In the genomic region with DNA sequence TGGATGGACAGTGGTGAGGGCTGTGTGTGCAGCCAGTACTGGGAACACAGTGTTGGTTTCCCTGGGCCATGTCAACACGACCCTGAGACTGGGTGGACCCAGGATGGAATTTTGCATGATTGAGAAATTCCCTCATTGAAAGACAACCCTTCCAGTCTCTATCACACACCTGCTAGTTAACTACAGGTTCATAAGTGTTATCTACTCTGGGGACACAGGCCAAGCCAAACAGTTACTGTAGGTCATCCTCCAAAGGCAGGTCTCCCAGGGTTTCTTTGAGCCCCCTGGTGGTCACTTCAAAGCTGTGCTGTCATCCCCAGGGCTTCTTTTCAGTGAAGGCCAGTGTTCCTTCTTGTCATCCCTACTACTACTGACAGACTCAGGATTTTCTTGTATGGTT, we compare ENCODE assay signal across 10 mouse cellular contexts.
DNase-seq lines count a peak whose midpoint lies in the region; ATAC-seq lines count a peak whose summit lies in the region.
"Had no signal": no experiment of that assay in that cellular context is flagged by ENCODE, and none has a peak within 500 bp of the region (broad histone marks: within the 10 kb centered on the region; RNA-seq: fewer than 3 reads in every experiment).

No protein-coding gene starts in this region.

- H3K9ac ChIP-seq in hindbrain, embryonic 11.5 days (ENCODE audit: low read depth, low read length): no peak overlapping the region
- no peak overlapping the region for H3K9ac ChIP-seq in hindbrain, embryonic 16.5 days (ENCODE audit: low read depth, low read length)
- H3K9ac ChIP-seq: embryonic facial prominence, embryonic 13.5 days; neural tube, embryonic 12.5 days had no signal

- H3K4me2 ChIP-seq in hindbrain, embryonic 11.5 days (replicated peaks; ENCODE audit: low read depth, low read length): no peak overlapping the region
- no peak overlapping the region for H3K4me2 ChIP-seq in hindbrain, embryonic 16.5 days (ENCODE audit: low read length)
- H3K4me2 ChIP-seq: embryonic facial prominence, embryonic 13.5 days; neural tube, embryonic 12.5 days had no signal

- intact Hi-C loops in heart, postnatal 14 days (cut with DNase I): loop anchor here (2.0 to 5.0 kb wide), 2 partner anchors 170 to 220 kb away; no protein-coding TSS in a partner anchor

- DNase-seq in hindbrain, embryonic 11.5 days (ENCODE audit: low spot score): peak; percentile 31
- peak; percentile 5 for DNase-seq in urinary bladder, postnatal 25 days (ENCODE audit: low spot score)
- no peak for DNase-seq in urinary bladder, adult 18-20 months (ENCODE audit: low spot score in 2 of 2)
- DNase-seq in heart, postnatal 14 days: peak; percentile 17 to 42
- no peak for DNase-seq in right cerebral cortex, postnatal 25 days
- no peak for DNase-seq in cerebellum, adult 11-12 months
- DNase-seq in layer of hippocampus, adult 9-11 months: no peak

- 77% methylated on average over 1 of the region's 1 CpGs for WGBS in hindbrain, embryonic 11.5 days
- WGBS in hindbrain, embryonic 16.5 days: 95% methylated on average over 1 of the region's 1 CpGs

- no peak overlapping the region for H3K4me3 ChIP-seq in hindbrain, embryonic 11.5 days (ENCODE audit: low read depth, low read length)
- no peak overlapping the region for H3K4me3 ChIP-seq in hindbrain, embryonic 16.5 days (ENCODE audit: low read length)
- H3K4me3 ChIP-seq: embryonic facial prominence, embryonic 13.5 days; neural tube, embryonic 12.5 days had no signal

- ATAC-seq in hindbrain, embryonic 11.5 days (ENCODE audit: low FRiP score): no peak
- no peak for ATAC-seq in hindbrain, embryonic 16.5 days

- no peaks in the 10 kb centered on the region for H3K27me3 ChIP-seq in hindbrain, embryonic 11.5 days (ENCODE audit: control insufficient read depth, insufficient read depth, low read length)
- H3K27me3 ChIP-seq in hindbrain, embryonic 16.5 days (replicated peaks; ENCODE audit: control insufficient read depth, insufficient read depth, low read length): no peaks in the 10 kb centered on the region
- H3K27me3 ChIP-seq: embryonic facial prominence, embryonic 13.5 days; neural tube, embryonic 12.5 days had no signal

- no peaks in the 10 kb centered on the region for H3K36me3 ChIP-seq in hindbrain, embryonic 11.5 days (ENCODE audit: control insufficient read depth, insufficient read depth, low read length)
- H3K36me3 ChIP-seq in hindbrain, embryonic 16.5 days (ENCODE audit: control insufficient read depth, insufficient read depth, low read length): no peaks in the 10 kb centered on the region
- H3K36me3 ChIP-seq: embryonic facial prominence, embryonic 13.5 days; neural tube, embryonic 12.5 days had no signal

- no peak overlapping the region for H3K27ac ChIP-seq in hindbrain, embryonic 11.5 days (ENCODE audit: low read depth, low read length)
- no peak overlapping the region for H3K27ac ChIP-seq in hindbrain, embryonic 16.5 days (ENCODE audit: low read depth, low read length)
- H3K27ac ChIP-seq: embryonic facial prominence, embryonic 13.5 days; neural tube, embryonic 12.5 days had no signal

- H3K9me3 ChIP-seq in hindbrain, embryonic 11.5 days (ENCODE audit: control insufficient read depth, low read length): no peaks in the 10 kb centered on the region
- no peaks in the 10 kb centered on the region for H3K9me3 ChIP-seq in hindbrain, embryonic 16.5 days (ENCODE audit: control insufficient read depth, low read length)
- H3K9me3 ChIP-seq: embryonic facial prominence, embryonic 13.5 days; neural tube, embryonic 12.5 days had no signal

- no peaks in the 10 kb centered on the region for H3K4me1 ChIP-seq in hindbrain, embryonic 11.5 days (replicated peaks; ENCODE audit: control insufficient read depth, insufficient read depth, low read length)
- peaks cover 6% of the 10 kb centered on the region; the same call in 1 of the 2 replicates for H3K4me1 ChIP-seq in hindbrain, embryonic 16.5 days (ENCODE audit: control insufficient read depth, insufficient read depth, low read depth, low read length)

Comparison
In these comparisons a context has a peak if more than half of its experiments do, and no peak if none do; other contexts are left out.
1. DNase-seq: peak in hindbrain, embryonic 11.5 days (single experiment), urinary bladder, postnatal 25 days (single experiment) and heart, postnatal 14 days (2 of 2); none in urinary bladder, adult 18-20 months (0 of 2), right cerebral cortex, postnatal 25 days (single experiment), cerebellum, adult 11-12 months (single experiment) and layer of hippocampus, adult 9-11 months (single experiment).